Mouse (Mus musculus): ENCODE measurements around the gene Lysmd4.

The Lysmd4 gene

GRCm38 (mm10) chr7:67222220-67222862, at the start of gene Lysmd4:
TSS of gene Lysmd4 (plus strand) at chr7:67222544.
- DNase-seq (ENCODE audit: low spot score): peak; percentile 97

DNA sequence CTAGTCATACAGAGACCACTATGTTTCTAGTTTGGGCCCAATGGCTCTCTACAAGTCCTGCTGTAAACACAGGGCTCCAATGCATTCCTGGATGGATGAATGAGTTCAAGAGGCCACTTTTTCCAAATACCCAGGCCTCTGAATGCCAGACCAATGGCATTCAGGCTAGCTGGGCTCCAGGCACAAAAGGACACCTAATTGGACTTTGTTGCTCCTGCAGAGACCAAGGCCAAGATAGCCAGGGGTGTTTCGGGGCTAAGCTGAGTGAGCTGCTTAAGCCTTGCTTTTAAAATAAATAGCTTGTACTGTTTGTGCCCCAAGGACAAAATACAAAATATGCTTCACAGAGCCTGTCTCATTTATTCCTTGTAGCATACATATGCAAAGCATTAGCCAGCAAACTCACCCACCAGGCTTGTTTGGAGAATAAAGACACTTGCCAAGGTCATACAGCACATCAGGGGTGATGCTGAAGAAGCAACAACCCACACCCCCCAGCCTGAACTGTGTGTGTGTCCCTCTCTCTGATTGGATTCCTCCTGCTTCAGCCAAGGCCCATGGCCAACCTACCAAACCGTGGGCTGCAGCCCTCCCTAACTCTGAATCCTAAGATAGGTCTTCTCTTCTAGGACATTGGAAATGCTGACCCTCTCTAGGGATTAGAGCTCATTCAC, 48.7 kb upstream of the Lysmd4 start:
- no peak for DNase-seq (ENCODE audit: low spot score)

DNA sequence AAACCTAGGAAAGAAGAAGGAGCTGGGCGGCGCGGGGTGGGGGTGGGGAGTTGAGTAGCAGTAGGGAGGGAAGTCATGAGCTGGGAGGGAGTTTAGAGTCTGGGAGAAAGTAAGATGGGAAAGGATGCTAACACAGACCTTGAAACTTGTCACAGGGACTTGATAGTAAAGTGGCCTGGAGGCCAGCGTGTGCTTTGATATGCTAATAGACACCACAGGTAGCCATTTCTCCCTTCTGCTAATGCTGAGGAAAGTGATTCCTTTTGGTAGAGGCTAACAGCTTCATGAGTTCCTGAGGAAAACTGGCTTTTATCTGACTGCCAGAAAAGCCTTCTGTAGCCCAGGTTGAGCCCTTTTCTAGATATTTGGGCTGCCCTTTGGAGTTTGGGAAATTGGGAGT, 38.6 kb upstream of the Lysmd4 start:
- no peak for DNase-seq (ENCODE audit: low spot score)

- peak; percentile 46 for DNase-seq (ENCODE audit: low spot score)
These were observed 22.9 kb upstream of the Lysmd4 start for GRCm38 (mm10) chr7:67199412-67199811.

DNA sequence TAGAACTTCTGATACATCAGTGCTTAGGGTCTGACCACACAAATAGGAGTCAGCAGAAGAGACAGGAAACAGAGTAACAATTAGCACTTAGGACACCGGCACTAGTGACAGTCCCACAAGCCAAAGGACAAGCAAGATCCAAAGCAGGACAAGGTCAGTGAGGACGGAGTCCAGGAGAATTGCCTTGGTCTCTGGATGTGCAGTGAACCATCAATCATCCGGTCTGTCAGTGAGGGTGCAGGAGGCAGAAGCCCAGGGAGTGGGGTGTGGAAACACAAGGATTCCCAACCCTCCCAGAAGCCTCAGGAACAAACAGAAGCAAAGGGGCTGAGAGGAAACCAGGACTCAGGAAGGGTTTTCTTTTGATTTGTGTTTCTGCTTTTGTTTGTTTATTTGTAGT, 18.7 kb upstream of the Lysmd4 start:
- DNase-seq (ENCODE audit: low spot score): no peak

DNA sequence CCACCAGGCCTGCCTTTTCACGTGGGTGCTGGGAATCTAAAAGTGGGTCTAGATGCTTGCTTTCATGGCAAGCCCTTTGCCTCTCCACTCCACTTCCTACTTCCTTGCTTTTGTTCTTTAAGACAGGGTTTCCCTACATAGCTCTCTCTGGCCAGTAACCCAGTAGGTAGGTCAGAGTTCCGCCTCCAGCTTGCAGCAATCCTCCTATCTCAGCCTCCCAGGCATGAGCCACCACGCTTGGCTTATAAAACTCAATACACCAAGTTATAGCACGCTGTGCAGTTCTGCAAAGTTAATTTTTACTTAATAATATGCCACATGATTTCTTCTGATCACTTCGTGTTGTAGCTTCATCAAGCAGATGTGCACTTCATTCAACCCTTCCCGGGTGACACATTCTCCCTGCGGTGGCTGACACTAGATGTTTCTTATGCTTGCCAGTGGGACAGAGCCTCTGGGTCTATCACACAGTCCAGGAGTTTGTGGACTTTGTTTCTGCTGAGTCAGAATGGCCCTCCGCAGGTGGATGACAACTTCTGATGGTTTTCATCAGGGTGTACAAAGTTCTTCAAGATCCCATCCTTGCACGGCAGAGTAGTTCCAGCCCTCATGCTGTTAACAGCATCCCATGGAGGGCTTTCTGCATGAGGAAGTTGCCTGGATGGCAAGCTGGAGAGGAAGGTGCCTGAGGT, 16.5 kb upstream of the Lysmd4 start:
- DNase-seq (ENCODE audit: low spot score): no peak

- DNase-seq (ENCODE audit: low spot score): no peak
These were observed 15.8 kb upstream of the Lysmd4 start for GRCm38 (mm10) chr7:67206496-67206895.

- DNase-seq (ENCODE audit: low spot score): no peak
These were observed 14.6 kb upstream of the Lysmd4 start for GRCm38 (mm10) chr7:67207701-67208100.

DNA sequence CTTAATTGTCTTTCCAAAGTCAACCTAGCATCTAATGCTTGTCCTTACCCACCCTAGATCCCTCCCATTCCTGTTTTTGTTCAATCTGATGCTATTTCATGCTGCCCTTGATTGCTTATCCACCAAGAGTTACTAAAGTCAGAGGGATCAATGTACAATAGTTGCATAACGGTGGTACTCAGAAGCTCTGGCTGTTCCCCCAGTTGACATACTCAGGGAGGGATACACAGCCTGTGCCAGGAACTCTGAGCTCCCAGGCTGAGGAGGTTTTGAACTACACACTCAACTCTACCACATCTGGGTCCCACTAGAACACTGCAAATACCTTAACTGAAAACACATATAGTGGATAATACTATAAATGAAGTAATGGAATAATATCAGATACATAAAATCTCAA, 14.0 kb upstream of the Lysmd4 start:
- no peak for DNase-seq (ENCODE audit: low spot score)

GRCm38 (mm10) chr7:67210004-67210833, 12.1 kb upstream of the Lysmd4 start:
- no peak for DNase-seq (ENCODE audit: low spot score)

- DNase-seq (ENCODE audit: low spot score): no peak
These were observed 11.0 kb upstream of the Lysmd4 start for GRCm38 (mm10) chr7:67211341-67211740.

DNA sequence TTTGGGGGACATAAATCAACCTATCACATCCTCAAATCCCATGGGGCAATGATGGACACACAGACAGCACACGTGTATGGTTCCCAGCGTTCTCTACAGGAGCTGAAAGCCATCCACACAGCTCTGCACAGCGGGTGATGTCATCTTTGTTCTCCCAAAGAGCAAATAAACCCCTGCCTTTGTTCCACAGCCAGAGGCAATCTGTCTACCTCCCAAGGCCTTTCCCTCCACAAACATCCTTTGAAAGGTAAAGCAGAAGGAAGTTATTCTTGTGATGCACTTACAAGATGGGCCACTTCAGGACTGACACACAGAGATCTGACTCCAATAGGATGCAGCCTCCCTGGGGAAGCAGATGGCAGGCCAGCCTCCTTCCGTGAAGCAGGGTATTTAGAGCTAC, 10.4 kb upstream of the Lysmd4 start:
- DNase-seq (ENCODE audit: low spot score): no peak

- no peak for DNase-seq (ENCODE audit: low spot score)
These were observed 8.8 kb upstream of the Lysmd4 start for GRCm38 (mm10) chr7:67213589-67213988.

DNA sequence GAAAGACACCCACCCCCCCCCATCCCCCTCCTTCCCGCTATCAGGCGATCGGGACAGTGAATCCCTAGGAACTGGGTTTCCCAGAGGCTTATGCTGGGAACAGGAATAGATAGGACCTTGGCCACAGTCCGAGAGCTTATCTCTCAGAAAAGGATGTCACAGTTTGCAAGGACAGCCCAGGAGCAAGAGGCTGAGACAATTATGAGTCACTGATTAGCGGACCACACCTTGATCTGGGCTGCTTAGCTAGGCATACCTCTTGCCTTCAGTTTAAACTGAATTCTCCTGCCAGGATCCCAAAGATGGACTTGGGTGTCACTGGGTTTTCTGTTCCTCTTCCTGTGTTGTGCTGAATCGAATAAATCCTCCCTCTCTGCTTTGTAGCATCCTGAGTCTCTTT, 6.0 kb upstream of the Lysmd4 start:
- DNase-seq (ENCODE audit: low spot score): no peak

DNA sequence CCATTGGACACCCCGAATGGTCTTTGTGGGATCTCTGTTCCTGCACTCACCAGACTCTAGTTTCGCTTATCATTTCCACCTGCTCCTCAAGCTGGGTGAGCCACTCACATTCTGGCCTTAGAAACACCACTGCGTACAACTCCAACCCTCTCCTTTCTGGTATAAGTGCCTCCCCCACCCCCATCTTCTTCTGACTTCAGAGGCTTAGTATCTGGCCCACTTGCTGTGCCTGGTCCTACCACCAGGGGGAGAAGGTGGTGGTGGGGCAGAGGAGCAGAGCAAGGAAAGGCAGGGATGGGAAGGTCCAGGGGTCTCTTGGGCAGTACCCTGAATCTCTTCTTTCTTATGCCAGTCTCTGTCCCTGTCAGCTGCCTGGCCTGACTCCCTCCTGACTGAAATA, 5.3 kb upstream of the Lysmd4 start:
- peak; percentile 34 for DNase-seq (ENCODE audit: low spot score)

DNA sequence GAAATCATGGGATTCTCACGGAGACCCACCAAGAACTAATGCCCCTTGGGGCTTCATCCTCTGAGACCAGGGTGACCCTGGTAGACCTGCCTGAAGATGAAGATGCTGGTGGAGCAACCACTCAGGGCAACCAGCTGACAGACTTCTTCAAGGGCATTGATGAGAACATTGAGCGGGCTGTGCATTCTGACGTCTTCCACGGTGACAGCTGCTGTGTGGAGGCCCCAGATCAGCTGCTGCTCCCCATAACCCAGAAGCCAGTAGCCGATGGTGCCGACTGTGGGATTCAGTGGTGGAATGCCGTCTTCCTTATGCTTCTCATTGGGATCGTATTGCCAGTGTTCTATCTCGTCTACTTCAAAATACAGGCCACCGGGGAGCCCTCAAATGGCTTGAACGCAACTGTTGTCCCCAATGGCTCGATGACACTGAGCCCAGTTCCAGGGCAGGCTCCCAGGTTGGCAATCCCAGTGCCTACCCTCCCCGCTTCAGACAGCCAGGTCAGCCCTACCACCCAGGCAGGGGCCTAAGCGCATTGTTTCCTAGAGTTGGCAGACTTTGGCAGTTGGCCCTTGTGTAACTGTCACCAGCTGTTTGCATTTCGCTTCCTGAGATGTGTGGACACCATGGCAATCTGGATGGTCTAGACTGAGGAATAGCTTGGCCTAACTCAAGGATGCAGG, 3.7 kb downstream of the Lysmd4 start:
- no peak for DNase-seq (ENCODE audit: low spot score)

DNA sequence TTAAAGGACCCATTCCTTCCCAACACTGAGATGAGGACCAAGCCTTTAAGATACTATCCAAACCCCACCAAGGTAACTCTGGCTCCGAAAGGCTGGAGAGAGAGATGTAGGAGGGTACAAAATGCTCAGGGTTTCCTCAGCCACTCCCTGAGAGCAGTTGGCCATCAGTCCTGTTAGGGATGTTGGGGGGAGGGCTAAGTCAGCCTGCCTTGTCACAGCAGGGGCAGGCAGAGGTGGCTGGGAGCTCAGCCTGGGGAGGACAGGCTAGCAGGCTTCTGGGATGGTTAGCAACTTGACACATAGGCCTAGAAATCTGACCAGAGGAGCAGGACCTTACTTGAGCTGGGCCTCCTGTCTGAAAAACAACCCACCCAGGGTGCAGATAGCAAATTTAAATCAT, 5.2 kb downstream of the Lysmd4 start:
- DNase-seq (ENCODE audit: low spot score): no peak

DNA sequence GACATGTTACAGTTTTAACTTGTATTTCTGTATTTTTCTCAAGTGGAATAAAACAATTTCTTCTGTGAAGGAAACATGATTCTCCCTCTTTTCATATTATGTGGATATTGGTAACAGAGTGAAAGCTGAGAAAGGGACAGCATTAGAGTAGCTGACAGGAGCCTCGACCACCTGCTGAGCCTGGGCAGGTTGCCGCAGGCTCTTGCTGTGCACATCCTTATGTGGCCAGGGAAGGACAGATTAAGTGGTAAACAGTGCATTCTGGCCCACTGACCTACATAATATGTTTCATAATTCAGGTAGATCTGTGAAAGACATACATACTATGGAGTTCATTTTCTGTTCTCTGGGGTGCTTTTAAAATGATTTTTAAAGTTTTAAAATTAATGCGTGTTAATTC, 6.0 kb downstream of the Lysmd4 start:
- DNase-seq (ENCODE audit: low spot score): no peak

DNA sequence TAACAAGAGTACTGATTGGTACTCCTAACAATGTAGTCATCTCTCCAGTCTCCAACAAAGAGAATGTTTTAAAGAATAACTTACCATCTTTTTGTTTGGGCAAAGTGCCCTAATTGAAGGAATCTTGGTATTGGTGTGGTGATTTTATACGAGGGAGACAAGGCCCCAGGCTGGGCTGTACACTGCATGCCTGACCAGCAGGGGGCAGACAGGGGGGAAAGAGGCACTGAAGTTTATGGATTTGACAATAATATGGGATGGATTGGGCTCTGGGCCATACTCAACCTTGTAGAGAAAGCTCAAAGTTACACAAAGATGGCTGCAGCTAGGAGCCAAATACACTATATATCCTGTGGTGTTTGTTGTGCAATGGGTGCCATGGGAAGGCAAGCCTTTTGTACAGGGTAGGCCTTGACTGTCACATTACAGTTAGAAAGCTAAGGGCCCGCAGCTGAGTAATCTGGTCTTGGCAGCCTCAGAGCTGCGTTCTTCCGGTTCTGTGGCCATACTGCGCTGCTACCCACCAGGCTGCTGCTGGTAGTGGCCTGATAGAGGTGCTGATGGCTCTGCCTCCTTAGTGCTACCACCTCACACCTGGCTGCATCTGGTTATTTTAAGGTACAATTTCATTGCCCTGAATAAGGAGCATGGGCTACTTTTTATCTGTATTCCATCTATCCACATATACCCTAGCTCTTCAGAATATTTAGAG, 6.7 kb downstream of the Lysmd4 start:
- DNase-seq (ENCODE audit: low spot score): no peak

DNA sequence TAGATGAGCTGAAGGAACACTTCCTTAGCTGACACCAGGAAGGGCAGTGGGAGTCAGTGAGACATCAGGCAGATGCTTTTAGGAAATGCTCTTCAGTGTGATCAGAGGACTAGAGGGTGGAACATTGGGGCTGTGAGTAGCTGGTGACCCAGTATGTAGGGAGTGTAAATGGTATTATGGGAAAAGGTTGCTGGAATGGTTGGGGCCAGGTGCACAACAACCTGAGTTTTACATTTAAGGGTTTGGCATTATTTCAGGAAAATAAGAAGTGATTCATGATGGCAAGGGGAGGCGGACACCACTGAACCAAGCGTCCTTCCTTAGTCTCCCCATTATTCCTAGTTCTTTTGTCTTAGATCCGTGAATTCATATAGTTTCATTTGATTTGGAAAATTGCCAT, 7.4 kb downstream of the Lysmd4 start:
- DNase-seq (ENCODE audit: low spot score): no peak

DNA sequence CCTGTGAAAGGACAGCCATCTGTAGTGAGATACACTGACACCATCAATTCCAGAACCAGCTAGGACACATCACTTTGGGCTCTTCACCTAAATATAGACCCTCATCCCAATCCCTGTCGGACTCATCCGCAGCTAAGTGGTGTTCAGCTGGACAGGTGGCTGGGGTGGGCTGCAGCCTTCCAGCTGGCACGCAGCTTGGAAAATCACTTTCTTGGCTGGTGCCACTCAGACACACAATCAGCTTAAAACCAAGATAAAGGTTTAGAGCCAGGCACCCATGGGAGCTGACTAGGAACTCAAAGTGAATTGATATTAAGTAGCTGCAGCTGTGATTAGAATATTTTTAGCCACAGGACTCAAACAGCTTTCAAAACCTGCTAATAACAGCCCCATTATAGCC, 7.9 kb downstream of the Lysmd4 start:
- DNase-seq (ENCODE audit: low spot score): peak; percentile 41
